Mouse (Mus musculus): ENCODE measurements around the gene G6pc3. TPM values are rescaled to one million over a fixed set of nuclear protein-coding genes. Genes with fewer than 3 reads are reported as not detected.

G6pc3 gene
- total RNA-seq, 4 experiments from 2014 or later: 143 to 173 (median 158) TPM

DNA sequence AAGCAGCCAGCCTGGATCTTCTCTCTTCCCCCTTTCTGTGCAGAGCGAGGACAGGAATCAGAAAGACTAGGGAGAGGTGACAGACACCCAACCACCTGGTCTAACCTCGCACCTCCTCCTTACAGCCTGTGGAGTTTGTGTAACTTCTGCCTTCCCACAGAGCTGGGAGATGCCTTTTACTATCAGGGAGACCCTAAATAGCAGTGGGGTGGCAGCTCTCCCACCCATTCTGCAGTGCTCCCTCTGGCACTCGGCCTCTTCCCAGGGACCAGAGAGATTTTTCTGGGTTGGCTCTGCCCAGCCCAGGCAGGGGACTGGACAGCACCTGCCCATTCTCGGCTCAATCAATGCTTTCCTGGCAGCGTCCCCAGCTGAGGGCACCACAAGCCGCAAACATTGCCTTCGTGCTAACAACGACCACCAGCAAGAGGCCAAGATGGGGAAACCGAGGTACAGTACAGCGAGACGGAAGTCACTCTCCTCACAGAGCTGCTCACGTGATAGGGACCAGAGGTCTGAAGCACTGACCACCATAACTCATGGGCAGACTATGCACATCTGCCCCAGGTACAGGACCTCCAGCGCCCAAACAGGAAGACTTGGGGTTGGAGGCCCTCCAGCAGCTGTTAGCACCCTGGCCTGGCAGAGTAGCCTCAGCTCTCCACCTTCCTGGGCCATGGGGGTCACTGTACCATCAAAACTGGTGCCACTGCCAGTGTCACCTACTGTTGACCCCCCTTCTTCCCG, 30.0 kb downstream of the G6pc3 start:
- DNase-seq: no peak

DNA sequence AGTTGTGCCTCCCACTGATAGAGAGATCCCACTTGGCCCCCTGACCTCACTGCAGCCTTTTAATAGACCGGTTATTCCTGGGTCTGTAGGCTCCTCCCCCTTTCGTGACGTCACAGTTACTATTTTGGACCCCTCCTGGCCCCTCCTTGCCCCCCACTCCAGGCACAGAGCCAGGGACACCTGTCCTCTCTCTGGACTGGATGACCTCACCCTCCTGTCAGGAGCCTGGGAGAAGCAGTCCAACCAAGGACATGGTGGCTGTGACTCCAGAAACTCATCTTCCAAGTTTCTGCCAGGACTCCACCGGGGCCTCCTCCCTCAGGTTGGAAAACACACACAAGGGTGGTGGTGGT, 30.6 kb downstream of the G6pc3 start:
- DNase-seq: peak; percentile 58

DNA sequence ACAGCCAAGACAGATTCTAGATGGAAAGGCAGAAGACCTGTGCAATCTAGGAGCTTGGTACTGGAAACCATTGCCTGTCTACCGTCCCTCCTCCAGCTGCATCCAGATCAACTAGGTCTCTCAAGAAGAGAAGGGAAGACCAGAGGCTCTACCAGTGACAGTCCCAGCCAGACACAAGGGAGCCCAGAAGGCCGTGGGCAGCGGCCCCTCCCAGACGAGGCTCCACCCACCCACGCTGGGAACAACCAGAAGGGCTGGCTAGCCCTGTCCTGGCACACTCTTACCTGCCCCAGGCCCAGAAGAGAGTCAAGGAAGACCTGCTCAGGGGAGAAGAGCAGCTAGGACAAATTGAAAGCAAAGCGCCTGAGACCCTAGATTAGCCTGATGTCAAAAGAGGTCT, 31.0 kb downstream of the G6pc3 start:
- DNase-seq: no peak

DNA sequence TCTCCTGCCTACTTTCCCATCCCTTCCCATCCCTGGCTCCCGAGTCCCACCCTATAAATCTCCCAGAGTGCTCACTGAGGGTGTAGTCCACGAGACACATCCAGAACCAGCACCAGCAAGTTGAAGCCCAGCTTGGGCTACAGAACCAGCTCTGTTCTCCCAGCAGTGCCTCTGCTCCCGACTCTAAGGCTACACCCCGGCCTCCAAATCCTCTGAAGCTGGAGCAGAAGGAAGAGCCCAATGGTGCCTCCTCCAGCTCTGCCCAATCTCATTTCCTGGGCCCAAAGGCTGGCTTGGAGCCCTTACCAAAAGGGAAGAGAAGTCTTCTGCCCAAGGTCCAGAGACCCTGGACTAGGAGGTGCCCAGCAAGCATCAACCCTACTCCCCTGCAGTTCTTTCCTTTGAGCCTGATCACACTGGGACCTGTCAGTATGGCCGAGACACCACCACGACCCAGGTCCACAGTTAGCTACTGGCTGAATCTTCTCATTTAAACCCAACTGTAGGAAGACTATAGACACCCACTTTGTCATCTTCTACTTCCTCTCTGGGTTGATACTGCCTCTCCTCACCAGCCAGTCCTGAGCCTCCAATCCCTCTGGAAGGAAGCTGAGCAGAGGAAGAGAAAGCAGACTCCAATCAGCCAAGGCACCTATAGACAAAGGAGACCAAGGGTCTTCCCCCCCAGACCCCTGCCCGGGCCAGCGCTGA, 32.0 kb downstream of the G6pc3 start:
- no peak for DNase-seq

DNA sequence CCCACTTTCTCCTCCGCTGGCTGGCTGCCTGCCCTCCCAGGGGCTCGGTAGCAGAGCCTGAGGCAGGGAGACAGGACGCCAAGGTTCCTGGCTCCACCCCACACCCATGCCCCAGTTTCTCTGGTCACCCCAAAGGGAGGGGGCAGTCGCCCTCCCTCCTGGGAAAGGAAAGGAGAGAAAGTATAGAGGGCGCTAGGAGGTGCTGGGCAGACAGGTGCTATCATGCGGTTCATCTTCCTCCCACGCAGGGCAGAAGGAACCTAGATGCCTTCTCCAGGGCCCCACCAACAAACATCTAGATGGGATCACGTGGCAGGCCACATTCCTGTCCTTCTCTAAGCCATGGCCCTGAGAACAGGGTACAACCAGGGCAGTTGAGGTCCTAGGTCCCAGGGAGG, 32.5 kb downstream of the G6pc3 start:
- no peak for DNase-seq

DNA sequence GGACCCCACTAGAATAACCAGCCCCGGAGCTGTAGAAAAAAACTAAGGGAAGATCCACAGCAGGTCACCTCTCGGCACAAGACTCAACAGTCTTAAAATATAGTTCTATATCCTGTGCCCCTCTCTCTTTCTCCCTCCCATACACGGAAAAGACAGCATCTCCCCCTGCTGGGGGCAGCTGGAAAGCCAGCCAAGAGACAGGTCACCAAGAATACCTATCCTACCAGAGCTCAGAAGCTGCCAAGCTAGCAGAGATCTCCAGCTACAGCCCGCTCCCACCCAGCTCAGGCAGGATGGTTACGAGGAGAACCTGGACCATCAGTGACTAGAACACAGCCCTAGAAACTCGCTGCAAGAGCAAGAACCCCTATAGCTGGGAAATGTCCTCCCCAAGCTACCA, 33.7 kb downstream of the G6pc3 start:
- DNase-seq: no peak

DNA sequence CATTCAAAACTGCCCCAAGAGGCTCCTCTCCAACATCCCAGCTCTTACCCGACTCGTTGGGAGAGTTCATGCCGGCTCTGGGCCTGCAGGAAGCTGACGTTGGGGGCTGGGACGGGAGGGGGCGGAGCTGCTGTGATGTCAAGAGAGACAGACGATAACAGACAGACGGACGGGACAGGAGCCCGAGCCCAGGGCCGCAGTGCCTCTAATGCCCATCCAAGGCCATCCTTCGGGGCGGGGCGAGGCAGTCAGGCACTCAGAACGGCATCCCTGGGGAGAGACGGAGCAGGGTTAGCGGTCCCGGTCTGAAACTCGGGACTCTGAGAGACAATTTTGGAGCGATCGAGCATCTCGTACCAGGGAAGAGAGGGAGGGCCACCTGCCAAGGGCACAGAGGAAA, 35.3 kb downstream of the G6pc3 start:
- peak; percentile 67 for DNase-seq

DNA sequence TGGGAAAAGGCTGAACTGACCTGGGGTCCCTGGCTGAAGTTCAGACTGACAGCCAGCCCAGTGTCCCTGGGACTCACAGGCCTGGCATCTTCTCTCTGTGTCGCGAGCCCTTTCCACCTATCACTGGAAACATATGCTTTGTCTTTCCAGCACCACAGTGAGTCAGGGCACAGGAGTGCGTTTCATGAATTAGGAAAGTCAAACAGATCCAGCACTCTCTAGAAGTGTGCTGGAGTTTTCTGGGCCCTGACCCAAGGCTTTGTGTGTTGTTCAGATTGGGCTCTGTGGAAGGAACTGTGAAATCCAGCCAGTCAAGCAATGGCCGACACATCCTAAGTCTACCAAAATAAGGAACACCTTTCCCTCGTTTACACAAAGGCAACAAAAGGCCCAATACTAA, 35.8 kb downstream of the G6pc3 start:
- no peak for DNase-seq

DNA sequence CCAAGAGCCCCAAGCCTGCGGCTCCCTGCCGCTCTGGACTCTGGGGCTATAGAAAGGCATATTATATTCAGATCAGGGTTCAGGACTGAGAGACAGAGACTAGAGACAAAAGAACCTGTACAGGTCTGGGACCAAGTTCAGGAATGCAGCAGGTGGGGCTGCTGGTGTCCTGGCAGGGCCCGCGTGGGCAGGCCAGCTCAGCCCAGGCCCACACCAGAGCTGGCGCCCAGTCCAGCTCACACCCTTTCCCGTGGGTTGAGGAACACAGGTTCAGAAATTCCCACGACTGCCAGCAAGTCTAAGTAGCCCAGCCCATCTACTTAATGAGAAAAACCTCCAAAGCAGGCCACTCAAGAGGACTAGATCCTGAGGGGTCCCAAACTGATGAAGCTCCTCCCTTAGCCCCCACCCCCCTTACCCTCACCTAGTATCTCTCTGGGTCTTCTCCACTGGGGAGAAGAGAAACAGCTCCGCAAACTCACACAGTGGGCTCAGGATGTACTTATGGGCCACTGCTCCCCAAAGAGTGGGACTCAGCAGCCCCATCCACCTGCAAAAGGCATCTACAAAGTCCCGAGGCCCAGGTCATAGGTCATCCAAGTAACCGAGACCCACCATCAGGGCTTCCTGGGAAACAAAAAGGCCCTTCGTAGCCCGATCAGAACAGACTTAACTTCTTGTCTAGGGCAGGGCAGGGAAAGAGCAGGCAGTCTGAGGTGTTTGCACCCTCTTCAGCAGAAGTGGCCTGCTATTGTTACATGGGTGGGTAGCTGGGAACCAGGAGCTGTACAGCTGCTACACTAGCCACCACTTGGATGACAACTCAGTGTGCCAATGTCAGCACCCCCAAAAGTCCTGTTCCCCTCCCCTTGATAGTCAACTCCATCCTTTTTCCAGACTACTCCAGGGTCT, 36.9 kb downstream of the G6pc3 start:
- DNase-seq: no peak

DNA sequence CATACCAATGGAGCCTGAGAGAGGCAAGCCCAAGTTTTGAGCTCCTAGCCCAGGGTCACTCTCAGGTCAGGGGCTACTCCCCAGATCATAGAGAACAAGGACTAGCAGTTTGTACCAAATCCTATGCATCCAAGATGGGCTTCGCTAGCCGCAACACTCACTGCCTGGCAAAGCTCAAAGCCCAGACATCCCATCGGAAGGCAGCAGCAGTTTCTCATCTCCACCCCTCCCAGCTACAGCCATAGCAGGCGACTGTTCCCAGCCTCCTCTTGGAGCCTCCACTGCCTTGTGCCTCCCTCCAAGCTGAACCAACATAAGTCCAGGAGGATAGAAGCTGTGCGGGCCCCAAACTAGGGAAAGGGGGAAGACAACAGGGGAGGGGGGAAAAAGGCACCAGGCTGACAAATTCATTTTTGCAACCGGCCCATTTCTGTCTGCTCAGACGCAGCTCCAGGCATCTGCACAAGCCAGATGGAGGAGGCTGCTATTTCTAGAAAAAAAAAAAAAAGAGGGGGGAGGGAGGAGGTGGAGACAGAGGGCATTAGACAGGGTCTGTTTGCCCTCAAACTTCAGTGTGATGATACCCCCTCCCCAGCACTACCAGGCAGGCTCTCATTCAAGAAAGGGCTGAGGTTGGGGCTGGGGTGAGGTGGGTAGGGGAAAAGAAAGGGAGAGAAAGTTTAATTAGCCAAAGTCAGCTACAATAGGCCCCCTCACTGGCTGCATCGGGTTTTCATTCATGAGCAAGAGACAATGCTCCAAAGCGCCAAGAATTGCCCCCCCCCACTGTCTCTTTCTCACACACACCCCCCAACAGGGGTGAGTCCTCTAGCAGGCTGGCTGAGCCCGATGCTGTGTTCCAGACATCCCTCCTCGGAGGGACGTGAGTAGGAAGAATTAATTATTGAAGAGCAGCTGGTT, 38.1 kb downstream of the G6pc3 start:
- no peak for DNase-seq

DNA sequence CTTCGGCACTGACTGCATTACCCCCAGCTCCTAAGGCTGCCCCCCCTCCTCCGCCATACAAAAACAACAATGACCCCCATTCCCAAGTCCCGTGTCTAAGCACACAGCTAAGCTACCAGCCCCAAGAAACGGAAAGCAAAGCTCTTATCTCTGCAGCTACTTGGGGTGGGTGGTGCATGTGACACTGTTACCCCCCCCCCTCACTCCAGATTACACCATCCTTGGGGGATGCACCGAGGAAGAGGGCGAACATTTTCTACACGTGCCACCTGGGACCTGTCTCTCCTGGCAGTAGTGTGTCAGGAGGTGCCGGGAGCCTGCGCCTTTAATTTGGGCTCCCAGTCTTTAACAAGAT, 38.7 kb downstream of the G6pc3 start:
- DNase-seq: no peak

DNA sequence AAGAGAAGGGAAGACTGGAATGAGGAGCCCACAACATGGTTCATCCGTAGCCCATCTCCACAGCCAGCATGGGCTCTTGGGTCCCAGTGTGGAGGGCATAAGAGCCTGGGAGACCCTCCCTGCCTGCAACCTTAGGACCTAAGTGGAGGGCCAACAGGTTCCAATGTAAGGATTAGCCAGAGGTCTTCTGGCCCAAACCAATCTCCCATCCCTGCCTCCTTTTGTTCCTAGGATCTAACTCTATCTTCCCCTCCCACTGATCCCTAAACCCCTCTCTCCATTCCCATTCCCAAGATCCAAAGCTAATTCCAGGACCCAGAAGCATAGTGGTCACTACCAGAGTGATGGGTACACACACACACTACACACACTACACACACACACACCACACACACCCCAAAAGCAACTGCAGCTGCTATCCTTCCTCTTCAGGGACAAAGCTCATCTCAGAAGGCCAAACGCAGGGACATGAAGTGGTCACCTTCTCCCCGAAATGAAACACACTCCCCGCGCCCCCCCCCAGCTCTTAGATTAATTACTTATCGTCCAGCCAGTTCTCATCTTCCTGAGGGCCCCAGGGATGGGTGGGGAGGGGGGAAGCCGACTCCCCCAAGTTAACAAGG, 39.3 kb downstream of the G6pc3 start:
- DNase-seq: no peak

DNA sequence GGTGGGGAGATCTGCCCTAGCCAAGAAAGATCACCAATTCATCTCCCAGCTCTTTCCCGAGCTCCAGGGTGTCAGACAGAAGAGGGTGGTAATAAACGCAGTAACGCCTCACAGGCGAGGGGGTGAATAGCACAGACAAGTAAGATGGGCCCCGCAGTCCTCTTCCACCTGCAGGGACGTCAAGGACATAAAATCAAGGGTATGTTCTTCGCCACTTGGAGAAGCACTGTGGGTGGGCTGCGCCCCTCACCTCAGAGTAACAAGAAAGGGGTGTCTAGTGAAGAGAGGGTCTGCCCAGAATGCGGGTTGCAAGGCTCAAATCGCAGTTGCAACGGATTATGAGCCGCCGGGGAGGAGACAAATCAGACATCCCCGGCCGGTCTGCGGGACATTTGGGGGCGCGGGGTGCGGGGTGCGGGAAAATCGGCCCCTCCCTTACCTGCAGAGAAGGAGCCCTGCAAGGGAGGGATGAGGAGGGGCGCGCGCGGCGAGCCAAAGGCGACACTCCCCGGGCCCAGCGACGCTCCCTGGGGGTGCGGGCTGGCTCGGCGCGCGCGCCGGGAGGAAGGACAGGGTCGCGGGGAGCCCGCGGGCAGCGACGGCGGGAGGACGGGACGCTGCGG, 40.0 kb downstream of the G6pc3 start:
- DNase-seq: no peak

DNA sequence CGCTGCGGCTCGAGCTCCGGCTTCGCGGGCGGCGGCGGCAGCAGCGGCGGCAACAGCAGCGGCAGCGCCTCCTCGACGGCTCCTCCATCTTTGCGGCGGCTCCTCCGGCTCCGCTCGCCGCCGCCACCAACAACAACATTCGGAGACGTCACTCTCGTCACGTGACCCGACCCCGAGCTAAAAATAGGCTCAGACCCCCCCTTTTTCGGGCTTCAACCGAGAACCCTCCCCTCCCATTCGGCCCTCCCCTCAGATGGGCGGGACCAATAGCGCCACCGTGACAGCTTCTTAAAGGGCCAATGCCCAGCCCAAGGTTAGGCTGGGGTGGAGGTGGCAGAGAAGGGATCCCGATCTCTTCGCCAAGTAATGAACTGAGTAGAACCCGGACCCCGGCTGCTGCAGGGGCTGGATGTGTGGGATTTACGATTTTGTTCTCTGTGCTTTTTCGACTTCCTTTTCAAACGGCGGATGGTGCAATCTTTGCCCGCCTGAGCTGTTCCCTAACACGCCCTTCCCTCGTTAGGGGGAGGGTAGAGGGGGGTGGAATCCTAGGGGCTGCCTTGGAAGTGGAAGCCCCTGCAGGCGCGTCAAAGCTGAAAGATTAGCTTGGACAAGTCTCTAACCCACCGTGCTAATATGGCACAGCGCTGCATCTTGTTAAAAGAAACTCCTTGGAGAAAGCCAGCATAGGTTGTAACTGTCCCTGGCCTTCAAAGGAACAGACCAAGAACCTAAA, 40.8 kb downstream of the G6pc3 start, which contains the start of gene Hdac5:
Gene Hdac5, minus strand, starts transcription at position 161 of the 736 bp plus-strand sequence.
- DNase-seq: peak; percentile 98

DNA sequence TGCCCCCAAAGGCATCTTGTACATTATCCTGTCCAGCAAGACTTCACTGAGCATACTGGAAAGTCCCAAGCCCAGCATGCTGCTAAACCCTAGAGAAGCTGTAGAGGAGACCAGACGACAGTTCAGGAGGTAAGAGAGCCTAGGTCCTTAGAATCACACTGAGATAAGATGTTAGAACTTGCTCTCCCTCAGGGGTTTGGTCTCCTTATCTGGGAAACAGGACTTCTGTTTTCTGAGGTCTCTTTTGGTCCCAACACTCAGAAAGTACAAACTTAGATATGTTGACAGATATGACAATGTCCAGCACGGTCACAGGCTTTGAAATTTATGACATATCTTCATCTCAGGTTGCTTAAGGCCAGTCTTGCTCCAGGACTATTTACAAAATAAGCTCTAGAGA, 46.6 kb downstream of the G6pc3 start:
- no peak for DNase-seq

DNA sequence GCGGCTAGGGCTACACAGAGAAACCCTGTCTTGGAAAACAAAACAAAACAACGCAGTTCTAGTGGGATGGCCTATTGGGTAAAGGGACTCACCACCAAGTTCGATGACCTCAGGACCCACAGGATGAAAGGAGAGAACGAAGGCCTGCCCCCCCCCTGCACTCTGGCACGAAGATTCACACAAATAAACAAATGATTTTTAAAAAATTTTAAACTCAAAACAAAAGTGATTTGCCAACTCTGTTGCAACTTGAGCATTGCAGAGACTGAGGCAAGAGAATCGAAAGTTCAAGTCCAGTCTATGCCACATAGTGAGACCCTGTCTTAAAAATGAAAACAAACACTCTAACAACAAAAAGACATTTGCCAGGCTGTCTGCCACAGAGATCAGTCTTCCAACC, 51.2 kb downstream of the G6pc3 start:
- DNase-seq: no peak

DNA sequence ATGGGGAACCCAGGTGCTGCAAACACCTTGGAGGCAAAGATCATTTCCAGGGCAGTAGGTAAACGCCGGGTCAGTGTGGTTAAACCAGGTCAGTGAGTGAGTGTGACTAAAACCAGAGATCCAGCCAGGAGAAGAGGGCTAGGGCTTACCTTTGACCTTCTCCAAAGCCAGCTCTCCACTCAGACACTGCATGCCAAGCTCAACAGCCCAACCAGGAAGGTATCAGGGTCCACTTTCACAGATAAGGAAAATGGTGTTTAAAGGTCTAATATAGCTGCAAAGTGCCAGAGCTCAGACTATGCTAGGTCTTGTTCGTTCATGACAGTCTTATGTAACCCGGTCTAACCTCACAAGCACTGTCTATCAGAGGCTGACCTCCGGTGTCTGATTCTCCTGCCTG, 51.8 kb downstream of the G6pc3 start:
- no peak for DNase-seq

DNA sequence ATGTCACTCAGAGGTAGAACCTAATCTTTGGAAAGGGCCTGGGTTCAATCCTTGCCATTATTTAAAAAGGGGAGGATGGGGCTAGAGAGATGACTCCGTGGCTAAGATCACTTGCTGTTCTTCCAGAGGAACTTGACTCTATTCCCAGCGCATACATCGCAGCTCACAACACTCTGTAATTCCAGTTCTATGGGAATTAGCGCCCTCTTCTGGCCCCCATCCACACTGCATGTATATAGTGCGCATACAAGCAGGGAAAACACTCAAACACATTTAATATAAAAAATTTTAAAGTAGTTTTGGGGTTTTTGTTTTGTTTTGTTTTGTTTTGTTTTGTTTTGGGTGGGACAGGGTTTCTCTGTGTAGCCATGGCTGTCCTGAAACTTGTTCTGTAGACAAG, 52.5 kb downstream of the G6pc3 start:
- no peak for DNase-seq
